Mouse (Mus musculus) kidney, adult 2 months (tissue): Measurements from ENCODE around the gene Hist1h4d. TPM values are rescaled to one million over a fixed set of nuclear protein-coding genes. Genes with fewer than 3 reads are reported as not detected.
A peak's percentile ranks its signal among the peaks of the same experiment; 100 is the strongest.
"Not testable (repeated sequence)": the region's sequence is repeated elsewhere in the genome, so short reads cannot be mapped to it uniquely, and the experiment has no call there.

Experiments used
- DNase-seq: peaks from one replicate; pipeline ENCODE4 v3.0.0; 2021
- H3K27ac ChIP-seq: fragments of 200-500 bp; 2 replicates; pipeline ENCODE4 v1.5.1; 2012; ENCODE audit warnings: low read depth, low read length, control low read depth, inconsistent platforms; ENCODE audit not compliant: insufficient read depth
- H3K27me3 ChIP-seq: fragments of 200-500 bp; replicated peaks from 2 replicates; pipeline ENCODE4 v1.6.1; 2012; ENCODE audit warnings: mild to moderate bottlenecking, moderate library complexity, low read length, inconsistent platforms; ENCODE audit not compliant: control insufficient read depth, insufficient read depth
- H3K36me3 ChIP-seq: fragments of 200-500 bp; 2 replicates; pipeline ENCODE4 v1.6.1; 2012; ENCODE audit warnings: mild to moderate bottlenecking, moderate library complexity, low read length, inconsistent platforms; ENCODE audit not compliant: control insufficient read depth, insufficient read depth
- H3K4me1 ChIP-seq: fragments of 200-500 bp; 2 replicates; pipeline ENCODE4 v1.6.1; 2011; ENCODE audit warnings: low read length; ENCODE audit not compliant: control insufficient read depth, insufficient read depth
- H3K4me3 ChIP-seq: fragments of 200-500 bp; 2 replicates; pipeline ENCODE4 v1.5.1; 2011; ENCODE audit warnings: mild to moderate bottlenecking, low read depth, low read length, control low read depth; ENCODE audit not compliant: insufficient read depth
- CTCF ChIP-seq: fragments of 200-500 bp; conservative IDR thresholded peaks from 2 replicates; pipeline ENCODE4 v1.5.1; 2011; ENCODE audit warnings: low read depth, mild to moderate bottlenecking, control low read depth, low read length, moderate library complexity, mixed read lengths; ENCODE audit not compliant: insufficient read depth, insufficient read length
- POLR2A ChIP-seq: fragments of 200-500 bp; IDR thresholded peaks from one replicate; pipeline ENCODE4 v1.6.1; 2011; ENCODE audit warnings: low read depth, low read length, control low read depth
- WGBS: fragments of 180-500 bp; shearing (Covaris S2); methylation state at CpG from one replicate; pipeline ENCODE4 v1.1.7; 2018; 5-methylcytosine and 5-hydroxymethylcytosine counted together
- polyA plus RNA-seq: library from polyadenylated mRNA; depleted of rRNA; stranded (reverse); fragments of >200 nt; gene quantifications from 2 replicates; pipeline ENCODE4 v1.2.3, GENCODE M21; 2012

Hist1h4d gene
- polyA plus RNA-seq, 1 experiment, result 3.7 TPM

- TF ChIP-seq POLR2A (no peak), CTCF (no peak)
Measured at GRCm38 (mm10) chr13:23572218-23573033, 9.0 kb upstream of the Hist1h4d start.

GRCm38 (mm10) chr13:23573034-23573897 is 8.1 kb upstream of the Hist1h4d start:
- not testable (repeated sequence) for H3K36me3 ChIP-seq, DNase-seq, H3K4me1 ChIP-seq, H3K27ac ChIP-seq, H3K27me3 ChIP-seq
- H3K4me3 ChIP-seq, result 0 out of 2 replicates have a peak overlapping the region, but pooled peaks have one; percentile 26
- WGBS, result 21% methylated on average over 20 of the region's 20 CpGs

More at GRCm38 (mm10) chr13:23572218-23573033, 9.0 kb upstream of the Hist1h4d start:
- DNase-seq, result no peak
- Histone ChIP-seq H3K36me3 (no peaks in the 10 kb centered on the region), H3K4me1 (no peaks in the 10 kb centered on the region; the same call in 1 of the 2 replicates), H3K4me3 (no peak overlapping the region), H3K27me3 (peaks cover 2% of the 10 kb centered on the region; the same call in 1 of the 2 replicates), H3K27ac (no peak overlapping the region)
- WGBS, result 55% methylated on average over 2 of the region's 2 CpGs

- DNase-seq, result peak; percentile 90
- peak within 1 kb of the TSS; percentile 26; the same call in 1 of the 2 replicates for H3K4me3 ChIP-seq
- H3K4me1 ChIP-seq, H3K27me3 ChIP-seq, H3K27ac ChIP-seq, H3K36me3 ChIP-seq: not testable (repeated sequence)
- WGBS, result 4% methylated on average over 42 of the region's 42 CpGs
Measured at GRCm38 (mm10) chr13:23573898-23574524, 7.4 kb upstream of the Hist1h4d start, which contains the start of the genes Hist1h2bf and Hist1h2ad. Hist1h2bf (minus strand) TSS chr13:23574196. Hist1h2ad (plus strand) TSS chr13:23574381.

- H3K27ac ChIP-seq, H3K36me3 ChIP-seq, H3K4me1 ChIP-seq, H3K27me3 ChIP-seq, DNase-seq: not testable (repeated sequence)
- H3K4me3 ChIP-seq, result peak overlapping the region; percentile 8; the same call in 1 of the 2 replicates
- 9% methylated on average over 11 of the region's 39 CpGs for WGBS
Measured at GRCm38 (mm10) chr13:23574546-23575170, 6.7 kb upstream of the Hist1h4d start.

DNA sequence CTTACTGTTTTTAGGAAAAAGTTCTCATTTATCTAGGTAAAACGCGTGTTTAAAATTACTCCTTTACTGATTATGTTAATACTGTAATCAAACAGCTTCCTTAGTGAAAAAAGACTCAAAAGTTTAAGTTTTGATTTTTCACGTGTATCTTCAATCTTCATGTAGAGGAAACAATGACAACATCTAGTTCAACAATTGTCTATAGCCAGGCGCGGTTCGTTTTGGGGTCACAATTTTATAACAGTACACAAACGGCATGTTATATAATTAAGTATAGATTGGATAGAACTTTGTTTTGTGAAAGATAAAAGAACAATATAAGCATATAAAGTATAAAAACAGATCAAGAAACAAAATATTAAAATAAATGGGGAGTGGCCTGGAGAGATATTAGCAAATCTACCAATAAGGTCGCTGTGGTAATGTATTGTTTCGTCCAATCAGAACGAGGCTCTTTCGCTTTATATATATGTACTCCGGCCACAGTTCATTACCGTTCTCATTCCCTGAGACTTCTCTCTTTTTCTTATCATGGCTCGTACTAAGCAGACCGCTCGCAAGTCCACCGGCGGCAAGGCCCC is 6.0 kb upstream of the Hist1h4d start, which contains the start of gene Hist1h3d:
Gene Hist1h3d (plus strand): TSS at position 493 of the 581 bp plus-strand sequence.
- no peak within 1 kb of the TSS for H3K27ac ChIP-seq
- 5% methylated on average over 18 of the region's 18 CpGs for WGBS
- no peaks in the 10 kb centered on the region; the same call in 1 of the 2 replicates for H3K4me1 ChIP-seq
- H3K27me3 ChIP-seq, result peaks cover 2% of the 10 kb centered on the region; the same call in 1 of the 2 replicates
- H3K4me3 ChIP-seq, result peak within 1 kb of the TSS; percentile 37; the same call in 1 of the 2 replicates
- TF ChIP-seq POLR2A, result no peak
- no peak for TF ChIP-seq CTCF
- no peaks in the 10 kb centered on the region for H3K36me3 ChIP-seq
- peak; percentile 52 for DNase-seq

- H3K4me1 ChIP-seq, H3K27ac ChIP-seq, H3K36me3 ChIP-seq, DNase-seq, H3K27me3 ChIP-seq: not testable (repeated sequence)
- WGBS, result 10% methylated on average over 12 of the region's 40 CpGs
- H3K4me3 ChIP-seq, result peak overlapping the region; percentile 37; the same call in 1 of the 2 replicates
Measured at GRCm38 (mm10) chr13:23575864-23576313, 5.5 kb upstream of the Hist1h4d start.
